Mouse (Mus musculus) liver, postnatal 0 days (tissue): ENCODE data around the gene Slc26a10. TPM values are rescaled to one million over a fixed set of nuclear protein-coding genes. Genes with fewer than 3 reads are reported as not detected.

Source experiments
- ATAC-seq: fragments of 200-750 bp; cut with Nextera tagmentation; 2 replicates; pipeline ENCODE4 v1.8.0; 2017; ENCODE audit warnings: mild to moderate bottlenecking, moderate library complexity
- DNase-seq: peaks from one replicate; pipeline ENCODE4 v3.0.0-alpha.2; 2016
- H3K27ac ChIP-seq: fragments of 300-500 bp; sonication (generic); 2 replicates; pipeline ENCODE4 v1.5.1; 2014; ENCODE audit warnings: antibody characterized with exemption, moderate library complexity, mild to moderate bottlenecking, low read depth
- H3K27me3 ChIP-seq: fragments of 300-500 bp; sonication (generic); 2 replicates; pipeline ENCODE4 v1.6.1; 2014; ENCODE audit warnings: low read length, control low read depth, mixed read lengths; ENCODE audit not compliant: insufficient read depth
- H3K36me3 ChIP-seq: fragments of 300-500 bp; sonication (generic); replicated peaks from 2 replicates; pipeline ENCODE4 v1.6.1; 2014; ENCODE audit warnings: mild to moderate bottlenecking, control low read depth, low read length, moderate library complexity, mixed read lengths; ENCODE audit not compliant: insufficient read depth
- H3K4me1 ChIP-seq: fragments of 300-500 bp; sonication (generic); 2 replicates; pipeline ENCODE4 v1.6.1; 2014; ENCODE audit warnings: antibody characterized with exemption, mild to moderate bottlenecking, control low read depth; ENCODE audit not compliant: insufficient read depth
- H3K4me2 ChIP-seq: fragments of 300-500 bp; sonication (generic); 2 replicates; pipeline ENCODE4 v1.6.1; 2014; ENCODE audit warnings: low read depth, mild to moderate bottlenecking, low read length, moderate library complexity, mixed read lengths
- H3K4me3 ChIP-seq: fragments of 300-500 bp; sonication (generic); 2 replicates; pipeline ENCODE4 v1.5.1; 2014; ENCODE audit warnings: low read depth, low read length
- H3K9ac ChIP-seq: fragments of 300-500 bp; sonication (generic); replicated peaks from 2 replicates; pipeline ENCODE4 v1.6.1; 2014; ENCODE audit warnings: mild to moderate bottlenecking, moderate library complexity
- H3K9me3 ChIP-seq: fragments of 300-500 bp; sonication (generic); 2 replicates; pipeline ENCODE4 v1.6.1; 2016; ENCODE audit warnings: mild to moderate bottlenecking, control low read depth, low read length, mixed read lengths
- CTCF ChIP-seq: sonication (generic); IDR thresholded peaks from 2 replicates; pipeline ENCODE4 v1.5.1; 2016; ENCODE audit warnings: antibody characterized with exemption, low read depth
- EP300 ChIP-seq: IDR thresholded peaks from 2 replicates; pipeline ENCODE4 v1.6.1; 2016; ENCODE audit warnings: antibody characterized with exemption, low read depth, mild to moderate bottlenecking
- WGBS: fragments of 180-500 bp; shearing (Covaris S2); extraction: QIAGEN DNeasy Blood & Tissue Kit; methylation state at CpG from one replicate; pipeline ENCODE4 v1.1.7; 2014; ENCODE audit not compliant: insufficient replicate concordance; 5-methylcytosine and 5-hydroxymethylcytosine counted together
- polyA plus RNA-seq: library from polyadenylated mRNA; unstranded; fragments of >200 nt; fragmentation: Nextera tagmentation; extraction: Ambion mirVana; gene quantifications from 2 replicates; pipeline ENCODE4 v1.2.1, GENCODE M21; 2015

Slc26a10 gene
- polyA plus RNA-seq, 1 experiment from 2014 or later = 2.0 TPM

- WGBS = 70% methylated on average over 5 of the region's 5 CpGs
- no peak for TF ChIP-seq EP300
- TF ChIP-seq CTCF = no peak
These were observed 35.1 kb downstream of the Slc26a10 start for GRCm38 (mm10) chr10:127145303-127145702.

DNA sequence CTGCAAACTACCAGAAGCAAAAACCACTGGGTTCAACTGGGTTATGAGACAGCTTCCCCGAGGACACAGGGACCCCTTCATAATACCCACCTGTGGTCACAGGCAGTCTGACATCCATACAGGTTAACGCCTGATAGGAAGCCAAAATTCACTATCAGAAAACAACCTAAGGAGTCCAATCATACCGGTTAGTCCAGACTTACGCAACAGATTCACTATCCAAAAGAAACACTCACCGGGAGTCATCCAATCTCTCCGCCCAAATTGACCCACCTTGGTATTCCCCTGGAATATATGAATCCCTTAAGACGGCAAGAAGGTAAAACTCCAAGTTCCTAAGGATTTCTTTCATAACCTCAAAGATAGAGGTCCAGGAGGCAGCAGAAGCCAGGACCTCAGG lies 35.9 kb downstream of the Slc26a10 start:
- Histone ChIP-seq H3K9me3 (no peaks in the 10 kb centered on the region), H3K27me3 (no peaks in the 10 kb centered on the region), H3K27ac (no peak overlapping the region), H3K4me2 (no peak overlapping the region), H3K9ac (no peak overlapping the region), H3K36me3 (no peaks in the 10 kb centered on the region), H3K4me3 (no peak overlapping the region), H3K4me1 (no peaks in the 10 kb centered on the region)
- TF ChIP-seq EP300 = no peak
- ATAC-seq (no peak), DNase-seq (no peak)
- WGBS = 75% methylated on average over 7 of the region's 7 CpGs

More at GRCm38 (mm10) chr10:127145303-127145702, 35.1 kb downstream of the Slc26a10 start:
- H3K27ac ChIP-seq = no peak overlapping the region
- ATAC-seq (no peak), DNase-seq (no peak)
- H3K36me3 ChIP-seq = no peaks in the 10 kb centered on the region
- no peaks in the 10 kb centered on the region for H3K4me1 ChIP-seq
- no peak overlapping the region for H3K4me2 ChIP-seq
- no peak overlapping the region for H3K4me3 ChIP-seq
- H3K9ac ChIP-seq = no peak overlapping the region
- no peaks in the 10 kb centered on the region for H3K9me3 ChIP-seq
- no peaks in the 10 kb centered on the region for H3K27me3 ChIP-seq

DNA sequence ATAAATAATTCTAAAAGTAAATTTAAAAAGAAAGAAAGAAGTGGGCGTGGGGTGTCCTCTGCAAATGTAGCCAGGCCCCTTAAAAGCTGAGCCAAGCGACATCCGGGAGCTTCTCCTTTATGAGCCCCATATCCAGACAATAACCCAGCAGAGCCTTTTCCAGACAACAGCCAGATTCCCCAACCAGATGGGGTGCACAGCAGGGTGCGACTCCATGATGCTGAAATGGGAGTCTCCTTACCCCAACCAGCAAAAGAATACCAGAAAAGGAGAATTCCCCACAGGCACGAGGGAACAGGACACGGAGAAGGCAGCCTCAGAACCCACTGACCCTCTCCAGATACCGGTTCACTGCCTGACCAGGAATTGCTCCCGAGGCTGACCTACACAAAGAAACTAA lies 37.2 kb downstream of the Slc26a10 start:
- no peaks in the 10 kb centered on the region for H3K36me3 ChIP-seq
- no peak overlapping the region for H3K4me3 ChIP-seq
- H3K27me3 ChIP-seq = no peaks in the 10 kb centered on the region
- ATAC-seq (no peak), DNase-seq (no peak)
- no peak overlapping the region for H3K27ac ChIP-seq
- no peak overlapping the region for H3K4me2 ChIP-seq
- TF ChIP-seq EP300 (no peak), CTCF (no peak)
- no peaks in the 10 kb centered on the region for H3K4me1 ChIP-seq
- WGBS = 84% methylated on average over 8 of the region's 8 CpGs
- no peaks in the 10 kb centered on the region for H3K9me3 ChIP-seq
- H3K9ac ChIP-seq = no peak overlapping the region

GRCm38 (mm10) chr10:127141500-127141899 lies 38.9 kb downstream of the Slc26a10 start:
- H3K4me3 ChIP-seq = no peak overlapping the region
- H3K27me3 ChIP-seq = no peaks in the 10 kb centered on the region
- no peak for DNase-seq
- peaks cover 15% of the 10 kb centered on the region for H3K4me1 ChIP-seq
- no peaks in the 10 kb centered on the region for H3K36me3 ChIP-seq
- H3K9me3 ChIP-seq = no peaks in the 10 kb centered on the region
- H3K27ac ChIP-seq = no peak overlapping the region
- 48% methylated on average over 8 of the region's 8 CpGs for WGBS
- TF ChIP-seq CTCF = no peak
- TF ChIP-seq EP300 = no peak
- H3K4me2 ChIP-seq = no peak overlapping the region
- no peak overlapping the region for H3K9ac ChIP-seq
- no peak for ATAC-seq

DNA sequence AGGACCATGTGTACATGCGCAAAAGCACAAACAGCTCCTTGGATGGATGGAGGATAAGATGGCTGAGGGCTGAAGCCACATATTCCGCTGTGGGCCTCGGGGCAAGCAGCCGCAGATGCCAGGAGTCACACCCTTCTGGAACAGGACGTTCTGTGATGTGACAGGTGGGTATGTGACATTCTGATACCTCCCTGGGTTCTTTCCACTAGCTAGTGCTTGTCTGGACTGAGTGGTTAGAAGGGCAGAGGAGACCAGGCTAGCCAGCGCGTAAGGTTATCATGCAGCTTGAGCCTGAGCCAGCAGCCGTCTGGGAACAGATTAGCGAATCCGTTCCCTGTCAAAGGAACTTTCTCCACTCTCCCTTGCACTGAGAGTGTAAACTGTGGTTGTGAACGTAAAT lies 39.5 kb downstream of the Slc26a10 start:
- DNase-seq (no peak), ATAC-seq (no peak)
- WGBS = 75% methylated on average over 11 of the region's 11 CpGs
- H3K36me3 ChIP-seq = no peaks in the 10 kb centered on the region
- no peak overlapping the region for H3K4me3 ChIP-seq
- H3K4me2 ChIP-seq = no peak overlapping the region
- no peak overlapping the region for H3K27ac ChIP-seq
- no peaks in the 10 kb centered on the region for H3K9me3 ChIP-seq
- peaks cover 21% of the 10 kb centered on the region for H3K4me1 ChIP-seq
- H3K9ac ChIP-seq = no peak overlapping the region
- H3K27me3 ChIP-seq = no peaks in the 10 kb centered on the region
- TF ChIP-seq CTCF = no peak

DNA sequence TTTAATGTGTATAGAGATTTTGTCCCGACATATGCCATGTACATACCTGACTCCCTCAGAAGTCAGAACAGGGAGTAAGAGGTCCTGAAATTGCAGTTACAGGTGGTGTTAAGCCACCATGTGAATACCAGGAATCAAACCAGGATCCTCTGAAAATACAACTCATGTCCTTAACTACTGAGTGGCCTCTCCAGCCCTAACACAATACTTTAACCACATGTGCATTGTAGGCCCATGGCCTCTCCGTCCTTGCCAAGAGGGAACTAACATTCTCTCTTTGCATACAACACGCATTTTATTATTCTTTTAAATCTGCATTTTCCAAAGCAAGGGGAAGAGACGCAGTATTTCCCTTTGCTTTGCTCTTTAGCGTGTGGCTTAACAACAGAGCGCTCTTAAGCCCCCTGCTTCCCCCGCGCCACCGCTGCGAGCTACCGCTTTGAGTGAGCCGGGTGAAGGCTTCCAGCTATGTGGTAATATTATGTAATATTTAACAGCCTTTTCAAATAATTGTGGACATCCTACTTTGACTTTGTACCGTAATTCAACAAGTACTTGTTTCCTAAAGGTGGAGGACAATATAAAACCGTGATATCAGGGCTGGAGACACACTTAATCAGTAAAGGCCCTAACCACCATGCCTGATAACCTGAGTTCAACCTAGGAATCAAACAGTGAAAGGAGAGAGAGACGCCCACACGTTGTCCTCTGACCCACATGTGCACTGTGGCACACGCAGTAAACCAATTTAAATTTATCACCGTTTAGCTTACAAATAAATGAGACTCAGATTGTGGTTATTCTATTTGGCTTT lies 41.9 kb downstream of the Slc26a10 start:
- H3K4me2 ChIP-seq = peak overlapping the region; percentile 20; the same call in 1 of the 2 replicates
- peaks cover 32% of the 10 kb centered on the region for H3K4me1 ChIP-seq
- H3K36me3 ChIP-seq = no peaks in the 10 kb centered on the region
- H3K9me3 ChIP-seq = no peaks in the 10 kb centered on the region
- no peak overlapping the region for H3K9ac ChIP-seq
- peak; percentile 67 for ATAC-seq
- H3K4me3 ChIP-seq = no peak overlapping the region
- peak overlapping the region; percentile 75 for H3K27ac ChIP-seq
- no peaks in the 10 kb centered on the region for H3K27me3 ChIP-seq
- no peak for DNase-seq
- WGBS = 52% methylated on average over 18 of the region's 18 CpGs
- no peak for TF ChIP-seq CTCF
- 0 out of 2 replicates have a peak, but pooled peaks have one; percentile 56 for TF ChIP-seq EP300
